Mouse (Mus musculus) kidney, embryonic 14.5 days (tissue): Measurements from ENCODE around the gene Fer1l4. TPM values are rescaled to one million over a fixed set of nuclear protein-coding genes. Genes with fewer than 3 reads are reported as not detected.

ENCODE experiments used
- ATAC-seq: fragments of 200-750 bp; cut with Nextera tagmentation; 2 replicates; pipeline ENCODE4 v1.8.0; 2017; ENCODE audit warnings: moderate number of reproducible peaks, mild to moderate bottlenecking, moderate TSS enrichment, moderate library complexity; ENCODE audit not compliant: low FRiP score, low TSS enrichment
- H3K27ac ChIP-seq: fragments of 300-500 bp; sonication (generic); 2 replicates; pipeline ENCODE4 v1.5.1; 2014; ENCODE audit warnings: low read depth, mild to moderate bottlenecking, low read length, moderate library complexity, mixed read lengths
- H3K27me3 ChIP-seq: fragments of 300-500 bp; sonication (generic); 2 replicates; pipeline ENCODE4 v1.6.1; 2014; ENCODE audit warnings: mild to moderate bottlenecking, low read length; ENCODE audit not compliant: control insufficient read depth, insufficient read depth
- H3K36me3 ChIP-seq: fragments of 300-500 bp; sonication (generic); 2 replicates; pipeline ENCODE4 v1.6.1; 2014; ENCODE audit warnings: low read length, mixed read lengths; ENCODE audit not compliant: control insufficient read depth, insufficient read depth
- H3K4me1 ChIP-seq: fragments of 300-500 bp; sonication (generic); 2 replicates; pipeline ENCODE4 v1.6.1; 2014; ENCODE audit warnings: low read length, mixed read lengths; ENCODE audit not compliant: control insufficient read depth, insufficient read depth
- H3K4me2 ChIP-seq: fragments of 300-500 bp; sonication (generic); replicated peaks from 2 replicates; pipeline ENCODE4 v1.6.1; 2014; ENCODE audit warnings: low read depth, mild to moderate bottlenecking, low read length
- H3K4me3 ChIP-seq: fragments of 300-500 bp; sonication (generic); 2 replicates; pipeline ENCODE4 v1.5.1; 2014; ENCODE audit warnings: mild to moderate bottlenecking, low read length
- H3K9ac ChIP-seq: fragments of 300-500 bp; sonication (generic); 2 replicates; pipeline ENCODE4 v1.6.1; 2014; ENCODE audit warnings: low read depth, mild to moderate bottlenecking, low read length, moderate library complexity
- H3K9me3 ChIP-seq: fragments of 300-500 bp; sonication (generic); 2 replicates; pipeline ENCODE4 v1.6.1; 2016; ENCODE audit warnings: low read length; ENCODE audit not compliant: control insufficient read depth
- WGBS: fragments of 180-500 bp; shearing (Covaris S2); extraction: QIAGEN DNeasy Blood & Tissue Kit; methylation state at CpG from one replicate; pipeline ENCODE4 v1.1.7; 2014; 5-methylcytosine and 5-hydroxymethylcytosine counted together
- polyA plus RNA-seq: library from polyadenylated mRNA; unstranded; fragments of >200 nt; fragmentation: Nextera tagmentation; extraction: Ambion mirVana; gene quantifications from 2 replicates; pipeline ENCODE4 v1.2.1, GENCODE M21; 2014

Gene Fer1l4
- polyA plus RNA-seq, 1 experiment from 2014 or later, result 0.16 TPM

GRCm38 (mm10) chr2:156025482-156025881 lies 27.3 kb downstream of the Fer1l4 start:
- H3K36me3 ChIP-seq, result no peaks in the 10 kb centered on the region

GRCm38 (mm10) chr2:156021765-156022164 lies 31.0 kb downstream of the Fer1l4 start:
- Histone ChIP-seq H3K9me3 (no peaks in the 10 kb centered on the region), H3K27me3 (no peaks in the 10 kb centered on the region), H3K36me3 (peaks cover 28% of the 10 kb centered on the region), H3K4me2 (no peak overlapping the region), H3K27ac (no peak overlapping the region), H3K9ac (no peak overlapping the region), H3K4me3 (no peak overlapping the region), H3K4me1 (no peaks in the 10 kb centered on the region)
- WGBS, result 90% methylated on average over 2 of the region's 2 CpGs
- no peak for ATAC-seq

More at GRCm38 (mm10) chr2:156025482-156025881, 27.3 kb downstream of the Fer1l4 start:
- no peaks in the 10 kb centered on the region for H3K9me3 ChIP-seq
- H3K27me3 ChIP-seq, result no peaks in the 10 kb centered on the region
- no peak overlapping the region for H3K4me2 ChIP-seq
- no peaks in the 10 kb centered on the region for H3K4me1 ChIP-seq
- H3K27ac ChIP-seq, result no peak overlapping the region
- no peak overlapping the region for H3K9ac ChIP-seq
- no peak for ATAC-seq
- no peak overlapping the region for H3K4me3 ChIP-seq

- H3K9ac ChIP-seq, result no peak overlapping the region
- no peak overlapping the region for H3K4me3 ChIP-seq
- H3K4me1 ChIP-seq, result no peaks in the 10 kb centered on the region
- H3K27me3 ChIP-seq, result no peaks in the 10 kb centered on the region
- no peaks in the 10 kb centered on the region for H3K9me3 ChIP-seq
- no peak overlapping the region for H3K4me2 ChIP-seq
- no peak for ATAC-seq
- WGBS, result 94% methylated on average over 8 of the region's 8 CpGs
- no peak overlapping the region for H3K27ac ChIP-seq
- H3K36me3 ChIP-seq, result peaks cover 33% of the 10 kb centered on the region
These were observed 31.5 kb downstream of the Fer1l4 start for GRCm38 (mm10) chr2:156021219-156021618.

- Histone ChIP-seq H3K4me1 (no peaks in the 10 kb centered on the region), H3K4me3 (no peak overlapping the region), H3K4me2 (no peak overlapping the region), H3K27ac (no peak overlapping the region), H3K36me3 (peaks cover 63% of the 10 kb centered on the region), H3K27me3 (no peaks in the 10 kb centered on the region), H3K9me3 (no peaks in the 10 kb centered on the region), H3K9ac (no peak overlapping the region)
- ATAC-seq, result no peak
- 91% methylated on average over 3 of the region's 3 CpGs for WGBS
These were observed 34.6 kb downstream of the Fer1l4 start for GRCm38 (mm10) chr2:156018106-156018505.

- Histone ChIP-seq H3K4me1 (peaks cover 7% of the 10 kb centered on the region), H3K27me3 (no peaks in the 10 kb centered on the region), H3K4me3 (peak within 1 kb of the TSS; percentile 92), H3K9ac (peak within 1 kb of the TSS; percentile 83), H3K36me3 (peaks cover 29% of the 10 kb centered on the region), H3K9me3 (no peaks in the 10 kb centered on the region), H3K4me2 (peak within 1 kb of the TSS; percentile 63), H3K27ac (peak within 1 kb of the TSS; percentile 83)
- under 1% methylated on average over 45 of the region's 45 CpGs for WGBS
- ATAC-seq, result peak; percentile 99
These were observed 44.7 kb downstream of the Fer1l4 start, which contains the start of the genes 6430550D23Rik and Ergic3 for GRCm38 (mm10) chr2:156007888-156008532. Gene 6430550D23Rik, minus strand, starts transcription at chr2:156007977. Gene Ergic3, plus strand, starts transcription at chr2:156008045.

GRCm38 (mm10) chr2:156005393-156005792 lies 47.4 kb downstream of the Fer1l4 start:
- Histone ChIP-seq H3K36me3 (peaks cover 6% of the 10 kb centered on the region), H3K9me3 (no peaks in the 10 kb centered on the region), H3K4me1 (peaks cover 7% of the 10 kb centered on the region), H3K9ac (no peak overlapping the region), H3K27ac (no peak overlapping the region), H3K4me2 (no peak overlapping the region), H3K27me3 (no peaks in the 10 kb centered on the region), H3K4me3 (no peak overlapping the region)
- no peak for ATAC-seq
- 92% methylated on average over 4 of the region's 4 CpGs for WGBS

- Histone ChIP-seq H3K9ac (no peak overlapping the region), H3K36me3 (peaks cover 98% of the 10 kb centered on the region), H3K27ac (no peak overlapping the region), H3K4me1 (no peaks in the 10 kb centered on the region), H3K9me3 (no peaks in the 10 kb centered on the region), H3K4me3 (no peak overlapping the region), H3K4me2 (no peak overlapping the region), H3K27me3 (no peaks in the 10 kb centered on the region)
- ATAC-seq, result no peak
- 91% methylated on average over 14 of the region's 14 CpGs for WGBS
These were observed 60.9 kb downstream of the Fer1l4 start for GRCm38 (mm10) chr2:155991863-155992321.

- H3K9ac ChIP-seq, result no peak overlapping the region; the same call in 1 of the 2 replicates
- ATAC-seq, result no peak
These were observed 61.6 kb downstream of the Fer1l4 start for GRCm38 (mm10) chr2:155991151-155991550.

GRCm38 (mm10) chr2:155989085-155989484 lies 63.7 kb downstream of the Fer1l4 start:
- H3K9ac ChIP-seq, result no peak overlapping the region
- H3K4me1 ChIP-seq, result no peaks in the 10 kb centered on the region
- H3K4me3 ChIP-seq, result no peak overlapping the region
- peaks cover 98% of the 10 kb centered on the region for H3K36me3 ChIP-seq
- H3K27ac ChIP-seq, result no peak overlapping the region
- H3K27me3 ChIP-seq, result no peaks in the 10 kb centered on the region
- no peaks in the 10 kb centered on the region for H3K9me3 ChIP-seq
- no peak overlapping the region for H3K4me2 ChIP-seq
- ATAC-seq, result no peak
- WGBS, result 80% methylated on average over 4 of the region's 4 CpGs

More at GRCm38 (mm10) chr2:155991151-155991550, 61.6 kb downstream of the Fer1l4 start:
- Histone ChIP-seq H3K27ac (no peak overlapping the region), H3K4me1 (no peaks in the 10 kb centered on the region), H3K4me3 (no peak overlapping the region), H3K27me3 (no peaks in the 10 kb centered on the region), H3K4me2 (no peak overlapping the region), H3K9me3 (no peaks in the 10 kb centered on the region), H3K36me3 (peaks cover 98% of the 10 kb centered on the region)
- 94% methylated on average over 10 of the region's 10 CpGs for WGBS
